Mouse (Mus musculus): ENCODE results near the gene Mindy3. TPM values are rescaled to one million over a fixed set of nuclear protein-coding genes. Genes with fewer than 3 reads are reported as not detected.
A peak's percentile ranks its signal among the peaks of the same experiment; 100 is the strongest.

The Mindy3 gene
- polyA plus RNA-seq, 1 experiment from 2014 or later = 56.7 TPM

DNA sequence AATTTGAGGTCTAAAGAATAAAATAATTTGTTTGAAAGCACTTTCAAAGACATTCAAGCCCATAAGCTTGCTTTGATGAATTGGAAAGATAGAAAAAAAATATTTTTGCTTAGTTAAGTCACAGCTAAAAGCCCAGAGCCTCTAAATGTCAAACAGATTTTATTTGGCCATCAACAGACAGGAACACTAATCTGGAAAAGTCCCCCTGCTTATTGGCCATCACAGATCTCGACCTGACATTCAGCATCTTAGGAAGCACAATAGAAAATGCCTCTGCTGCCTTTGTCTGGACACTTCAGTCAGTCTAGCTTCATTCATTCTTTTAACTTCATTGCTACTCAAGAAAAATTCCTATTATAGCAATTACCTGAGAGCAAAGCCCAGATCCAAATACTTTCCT, 58.0 kb downstream of the Mindy3 start:
- Histone ChIP-seq H3K4me2 (ENCODE audit: low read length) (no peak overlapping the region), H3K4me1 (ENCODE audit: control insufficient read depth, insufficient read depth, low read length) (no peaks in the 10 kb centered on the region), H3K27me3 (ENCODE audit: control insufficient read depth, insufficient read depth, low read length) (no peaks in the 10 kb centered on the region), H3K27ac (replicated peaks; ENCODE audit: low read depth, low read length) (no peak overlapping the region), H3K9me3 (ENCODE audit: control insufficient read depth, low read length) (no peaks in the 10 kb centered on the region), H3K4me3 (replicated peaks; ENCODE audit: low read depth, low read length) (no peak overlapping the region), H3K36me3 (ENCODE audit: control insufficient read depth, insufficient read depth, low read length) (peaks cover 29% of the 10 kb centered on the region), H3K9ac (replicated peaks; ENCODE audit: low read length) (no peak overlapping the region)
- DNase-seq = no peak
- ATAC-seq (ENCODE audit: low FRiP score, low TSS enrichment) = no peak
- WGBS = 51% methylated on average over 1 of the region's 1 CpGs

DNA sequence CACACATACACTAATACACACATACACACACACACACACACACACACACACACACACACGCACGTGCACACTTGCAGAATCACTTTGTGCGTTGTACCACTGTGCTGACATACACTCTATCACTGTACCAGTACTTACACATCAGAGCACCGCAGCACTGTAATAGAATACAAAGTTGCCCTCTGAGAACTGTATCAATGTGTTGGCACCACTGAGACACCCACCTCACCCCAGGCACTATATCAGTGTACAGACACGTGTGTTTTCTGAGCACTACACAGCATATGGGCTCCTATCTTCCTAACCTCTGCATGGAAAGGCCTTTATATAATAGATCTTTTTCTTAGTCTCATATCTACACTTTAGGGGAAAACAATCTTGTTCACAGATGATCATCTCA, 64.4 kb downstream of the Mindy3 start:
- no peak overlapping the region for H3K4me3 ChIP-seq (replicated peaks; ENCODE audit: low read depth, low read length)
- H3K9ac ChIP-seq (replicated peaks; ENCODE audit: low read length) = no peak overlapping the region
- peaks cover 47% of the 10 kb centered on the region for H3K36me3 ChIP-seq (ENCODE audit: control insufficient read depth, insufficient read depth, low read length)
- H3K27ac ChIP-seq (replicated peaks; ENCODE audit: low read depth, low read length) = no peak overlapping the region
- DNase-seq (no peak), ATAC-seq (ENCODE audit: low FRiP score, low TSS enrichment) (no peak)
- no peak overlapping the region for H3K4me2 ChIP-seq (ENCODE audit: low read length)
- H3K27me3 ChIP-seq (ENCODE audit: control insufficient read depth, insufficient read depth, low read length) = no peaks in the 10 kb centered on the region
- 94% methylated on average over 5 of the region's 5 CpGs for WGBS
- no peaks in the 10 kb centered on the region for H3K4me1 ChIP-seq (ENCODE audit: control insufficient read depth, insufficient read depth, low read length)
- no peaks in the 10 kb centered on the region for H3K9me3 ChIP-seq (ENCODE audit: control insufficient read depth, low read length)

DNA sequence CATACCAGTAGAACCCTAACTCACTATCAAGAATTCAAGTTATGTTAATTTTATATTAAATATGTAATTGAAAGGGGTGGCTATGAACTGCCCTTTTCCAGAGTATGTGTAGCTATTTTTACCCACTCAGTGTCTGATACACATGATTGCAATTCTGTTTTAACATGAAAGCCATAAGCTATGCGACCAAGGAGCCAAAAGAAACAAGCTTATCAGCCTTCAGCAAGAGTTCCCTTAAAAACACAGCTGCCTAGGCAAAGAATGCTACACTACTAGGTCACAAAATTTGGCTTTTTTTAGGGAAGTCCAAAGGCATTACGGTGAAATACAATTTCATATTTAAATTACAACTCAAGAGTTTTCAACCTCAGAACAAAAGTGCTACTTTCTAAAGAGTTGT, 70.4 kb downstream of the Mindy3 start:
- ATAC-seq (ENCODE audit: low FRiP score, low TSS enrichment) (no peak), DNase-seq (no peak)
- no peak overlapping the region for H3K9ac ChIP-seq (replicated peaks; ENCODE audit: low read length)
- H3K36me3 ChIP-seq (ENCODE audit: control insufficient read depth, insufficient read depth, low read length) = peaks cover 22% of the 10 kb centered on the region
- H3K27ac ChIP-seq (replicated peaks; ENCODE audit: low read depth, low read length) = no peak overlapping the region
- H3K4me1 ChIP-seq (ENCODE audit: control insufficient read depth, insufficient read depth, low read length) = no peaks in the 10 kb centered on the region
- H3K4me3 ChIP-seq (replicated peaks; ENCODE audit: low read depth, low read length) = no peak overlapping the region
- no peaks in the 10 kb centered on the region for H3K9me3 ChIP-seq (ENCODE audit: control insufficient read depth, low read length)
- no peak overlapping the region for H3K4me2 ChIP-seq (ENCODE audit: low read length)
- 90% methylated on average over 2 of the region's 2 CpGs for WGBS
- H3K27me3 ChIP-seq (ENCODE audit: control insufficient read depth, insufficient read depth, low read length) = no peaks in the 10 kb centered on the region

DNA sequence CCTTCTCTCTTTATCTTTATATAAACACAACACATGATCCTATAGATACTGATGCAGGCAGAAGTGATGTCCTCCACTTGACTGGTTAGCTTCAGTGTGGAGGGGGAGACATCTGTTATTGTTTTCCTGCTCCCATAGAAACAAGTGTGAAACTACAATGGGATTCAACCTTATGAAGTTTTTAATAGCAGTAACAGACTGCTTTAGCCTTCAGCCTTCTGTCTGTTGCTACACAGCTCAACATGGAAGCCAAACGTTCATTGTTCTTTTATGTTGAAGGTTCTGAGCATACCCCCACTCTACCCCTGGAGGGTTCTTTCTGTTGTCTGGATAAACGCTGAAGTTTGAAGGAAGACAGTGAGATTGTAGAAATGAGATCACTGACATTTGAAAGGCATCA, 87.3 kb downstream of the Mindy3 start:
- Histone ChIP-seq H3K36me3 (ENCODE audit: control insufficient read depth, insufficient read depth, low read length) (no peaks in the 10 kb centered on the region), H3K27ac (replicated peaks; ENCODE audit: low read depth, low read length) (no peak overlapping the region), H3K9me3 (ENCODE audit: control insufficient read depth, low read length) (no peaks in the 10 kb centered on the region), H3K9ac (replicated peaks; ENCODE audit: low read length) (no peak overlapping the region), H3K4me3 (replicated peaks; ENCODE audit: low read depth, low read length) (no peak overlapping the region), H3K27me3 (ENCODE audit: control insufficient read depth, insufficient read depth, low read length) (no peaks in the 10 kb centered on the region), H3K4me2 (ENCODE audit: low read length) (no peak overlapping the region), H3K4me1 (ENCODE audit: control insufficient read depth, insufficient read depth, low read length) (peaks cover 15% of the 10 kb centered on the region)
- WGBS = 65% methylated on average over 2 of the region's 2 CpGs
- DNase-seq = no peak
- no peak for ATAC-seq (ENCODE audit: low FRiP score, low TSS enrichment)

DNA sequence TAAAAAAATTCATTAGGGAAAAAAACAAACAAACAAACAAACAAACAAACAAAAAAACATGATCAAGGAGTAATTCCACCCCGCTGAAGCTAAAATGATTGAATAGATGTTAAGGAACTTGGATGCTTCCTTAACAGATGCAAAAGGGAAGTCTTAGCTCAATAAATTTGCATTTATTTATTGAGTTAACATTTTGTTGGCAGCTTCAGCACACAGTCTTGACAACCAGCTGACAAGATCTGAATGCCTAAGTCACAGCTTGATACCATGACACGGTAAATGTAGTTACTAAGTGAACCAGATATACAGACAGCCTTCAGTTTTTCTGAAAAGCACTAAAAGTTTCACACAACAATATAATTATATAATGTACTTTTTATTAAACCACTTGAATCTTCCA, 89.7 kb downstream of the Mindy3 start:
- ATAC-seq (ENCODE audit: low FRiP score, low TSS enrichment) (no peak), DNase-seq (no peak)
- no peak overlapping the region for H3K9ac ChIP-seq (replicated peaks; ENCODE audit: low read length)
- no peak overlapping the region for H3K4me2 ChIP-seq (ENCODE audit: low read length)
- H3K27ac ChIP-seq (replicated peaks; ENCODE audit: low read depth, low read length) = no peak overlapping the region
- H3K4me1 ChIP-seq (ENCODE audit: control insufficient read depth, insufficient read depth, low read length) = peaks cover 15% of the 10 kb centered on the region
- H3K4me3 ChIP-seq (replicated peaks; ENCODE audit: low read depth, low read length) = no peak overlapping the region
- 40% methylated on average over 2 of the region's 2 CpGs for WGBS
- no peaks in the 10 kb centered on the region for H3K36me3 ChIP-seq (ENCODE audit: control insufficient read depth, insufficient read depth, low read length)
- H3K9me3 ChIP-seq (ENCODE audit: control insufficient read depth, low read length) = no peaks in the 10 kb centered on the region
- H3K27me3 ChIP-seq (ENCODE audit: control insufficient read depth, insufficient read depth, low read length) = no peaks in the 10 kb centered on the region

DNA sequence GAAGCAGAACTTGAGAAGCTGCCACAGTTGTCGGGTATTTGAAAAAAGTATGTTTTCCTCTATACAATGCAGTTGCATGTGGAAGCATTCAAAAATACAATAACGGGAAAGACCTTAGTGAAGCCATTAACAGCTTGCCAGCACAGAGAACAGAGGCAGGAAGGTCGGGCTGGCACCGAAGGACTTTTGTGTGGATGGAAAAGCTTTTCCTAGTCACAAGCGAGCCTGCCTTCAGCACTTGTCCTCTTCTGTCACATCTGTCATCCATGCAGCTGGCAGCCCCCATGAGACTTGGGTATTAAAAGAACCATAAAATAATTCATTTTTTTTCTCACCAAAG, 90.2 kb downstream of the Mindy3 start:
- no peak for ATAC-seq (ENCODE audit: low FRiP score, low TSS enrichment)
- H3K36me3 ChIP-seq (ENCODE audit: control insufficient read depth, insufficient read depth, low read length) = no peaks in the 10 kb centered on the region
- no peak overlapping the region for H3K9ac ChIP-seq (replicated peaks; ENCODE audit: low read length)
- peak; percentile 26 for DNase-seq
- no peaks in the 10 kb centered on the region for H3K9me3 ChIP-seq (ENCODE audit: control insufficient read depth, low read length)
- no peak overlapping the region for H3K27ac ChIP-seq (replicated peaks; ENCODE audit: low read depth, low read length)
- peaks cover 15% of the 10 kb centered on the region for H3K4me1 ChIP-seq (ENCODE audit: control insufficient read depth, insufficient read depth, low read length)
- H3K4me3 ChIP-seq (replicated peaks; ENCODE audit: low read depth, low read length) = no peak overlapping the region
- no peaks in the 10 kb centered on the region for H3K27me3 ChIP-seq (ENCODE audit: control insufficient read depth, insufficient read depth, low read length)
- H3K4me2 ChIP-seq (ENCODE audit: low read length) = peak overlapping the region; percentile 49
- 28% methylated on average over 5 of the region's 5 CpGs for WGBS

DNA sequence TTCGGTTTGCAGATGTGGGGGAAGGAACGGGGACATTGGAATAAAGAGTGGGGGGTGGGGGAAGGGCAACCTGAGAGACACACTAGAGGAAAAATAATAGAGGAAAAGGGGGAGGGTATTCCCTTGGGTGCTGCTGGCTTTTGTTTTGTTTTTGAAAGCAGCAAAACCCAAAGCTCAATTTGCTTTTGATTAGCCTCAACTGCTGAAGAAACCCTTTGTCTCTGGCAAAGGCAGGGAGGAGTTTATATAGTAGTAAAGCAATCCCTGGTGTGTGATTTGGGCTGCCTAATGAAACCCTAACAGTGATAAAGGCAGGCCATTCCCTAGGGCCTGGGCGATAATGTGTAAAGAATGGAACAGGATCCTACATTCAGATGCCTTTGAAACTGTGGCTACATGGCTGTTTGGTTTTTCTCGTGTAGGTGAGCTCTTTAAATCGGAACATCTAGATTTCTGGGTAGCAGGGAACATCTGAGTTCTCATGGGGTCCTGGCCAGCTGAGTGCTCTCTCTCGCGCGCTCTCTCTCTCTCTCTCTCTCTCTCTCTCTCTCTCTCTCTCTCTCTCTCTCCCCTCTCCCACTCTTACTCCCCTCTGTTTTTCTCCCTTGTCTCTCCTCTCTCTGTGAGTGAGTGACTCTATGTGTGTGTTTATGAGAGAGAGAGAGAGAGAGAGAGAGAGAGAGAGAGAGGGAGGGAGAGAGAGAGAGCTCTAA, 90.8 kb downstream of the Mindy3 start:
- no peaks in the 10 kb centered on the region for H3K9me3 ChIP-seq (ENCODE audit: control insufficient read depth, low read length)
- ATAC-seq (ENCODE audit: low FRiP score, low TSS enrichment) = no peak
- H3K4me3 ChIP-seq (replicated peaks; ENCODE audit: low read depth, low read length) = no peak overlapping the region
- H3K9ac ChIP-seq (replicated peaks; ENCODE audit: low read length) = no peak overlapping the region
- peak overlapping the region; percentile 49 for H3K4me2 ChIP-seq (ENCODE audit: low read length)
- H3K27ac ChIP-seq (replicated peaks; ENCODE audit: low read depth, low read length) = 0 out of 2 replicates have a peak overlapping the region, but pooled peaks have one; percentile 8
- WGBS = 16% methylated on average over 8 of the region's 8 CpGs
- peaks cover 15% of the 10 kb centered on the region for H3K4me1 ChIP-seq (ENCODE audit: control insufficient read depth, insufficient read depth, low read length)
- no peaks in the 10 kb centered on the region for H3K27me3 ChIP-seq (ENCODE audit: control insufficient read depth, insufficient read depth, low read length)
- H3K36me3 ChIP-seq (ENCODE audit: control insufficient read depth, insufficient read depth, low read length) = no peaks in the 10 kb centered on the region
- DNase-seq = peak; percentile 58

DNA sequence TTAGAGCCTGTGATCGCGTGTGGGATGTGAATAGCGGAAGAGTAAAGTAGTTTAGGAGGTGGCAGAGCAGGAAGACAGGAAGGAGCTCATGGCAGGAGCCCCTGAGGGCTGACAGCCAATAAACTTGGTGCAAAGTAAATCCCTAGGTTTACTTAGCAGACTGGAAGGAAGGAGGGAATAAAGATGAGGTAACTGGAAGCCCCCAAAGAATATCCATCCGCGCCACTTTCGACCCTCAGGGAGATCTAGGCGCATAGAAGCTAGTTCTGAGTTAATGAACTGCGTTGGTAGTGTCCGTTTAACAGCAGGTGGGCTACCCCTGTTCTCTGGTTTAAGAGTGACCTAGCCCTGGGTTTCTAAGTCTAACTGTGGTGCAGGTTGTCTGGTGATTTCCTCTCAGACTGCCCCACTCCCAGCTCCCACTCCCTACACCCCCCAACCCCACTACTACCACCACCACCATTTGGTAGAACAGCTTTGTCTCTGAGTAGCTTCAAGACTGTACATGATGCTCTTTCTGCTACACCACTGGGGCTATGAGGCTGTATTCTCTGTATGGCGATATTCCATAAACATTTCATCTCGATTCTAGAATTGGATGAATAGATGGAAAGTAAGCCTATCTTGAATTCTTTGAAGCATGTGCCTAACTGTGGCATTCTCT, 91.4 kb downstream of the Mindy3 start:
- DNase-seq (peak; percentile 26), ATAC-seq (ENCODE audit: low FRiP score, low TSS enrichment) (peak; percentile 26; the same call in 1 of the 2 replicates)
- no peaks in the 10 kb centered on the region for H3K9me3 ChIP-seq (ENCODE audit: control insufficient read depth, low read length)
- WGBS = 35% methylated on average over 11 of the region's 11 CpGs
- H3K27ac ChIP-seq (replicated peaks; ENCODE audit: low read depth, low read length) = no peak overlapping the region
- H3K27me3 ChIP-seq (ENCODE audit: control insufficient read depth, insufficient read depth, low read length) = no peaks in the 10 kb centered on the region
- peak overlapping the region; percentile 49 for H3K4me2 ChIP-seq (ENCODE audit: low read length)
- H3K36me3 ChIP-seq (ENCODE audit: control insufficient read depth, insufficient read depth, low read length) = no peaks in the 10 kb centered on the region
- H3K4me1 ChIP-seq (ENCODE audit: control insufficient read depth, insufficient read depth, low read length) = peaks cover 15% of the 10 kb centered on the region
- H3K4me3 ChIP-seq (replicated peaks; ENCODE audit: low read depth, low read length) = 0 out of 2 replicates have a peak overlapping the region, but pooled peaks have one; percentile 1
- H3K9ac ChIP-seq (replicated peaks; ENCODE audit: low read length) = no peak overlapping the region

DNA sequence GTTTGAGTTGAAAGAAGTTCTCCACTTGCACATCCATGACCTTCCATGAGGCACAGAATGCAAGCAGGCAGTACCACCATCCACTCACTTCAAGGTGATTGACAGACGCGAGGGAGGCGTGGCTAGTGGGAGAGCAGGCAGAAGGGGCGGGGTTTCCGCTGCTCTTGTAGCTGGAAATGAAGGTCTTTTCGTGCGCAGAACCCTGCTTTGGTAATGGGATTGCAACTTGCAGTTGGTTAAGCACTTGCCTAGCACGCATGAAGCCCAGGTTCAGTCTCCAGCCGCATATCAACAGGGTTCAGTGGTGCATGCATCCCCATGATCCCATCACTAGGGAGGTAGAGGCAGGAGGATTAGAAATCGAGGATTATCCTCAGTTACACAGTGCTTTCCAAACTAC, 92.1 kb downstream of the Mindy3 start:
- WGBS = 13% methylated on average over 10 of the region's 10 CpGs

More for the DNA sequence above, 92.1 kb downstream of the Mindy3 start:
- Histone ChIP-seq H3K9me3 (ENCODE audit: control insufficient read depth, low read length) (no peaks in the 10 kb centered on the region), H3K27ac (replicated peaks; ENCODE audit: low read depth, low read length) (no peak overlapping the region), H3K4me1 (ENCODE audit: control insufficient read depth, insufficient read depth, low read length) (peaks cover 15% of the 10 kb centered on the region), H3K27me3 (ENCODE audit: control insufficient read depth, insufficient read depth, low read length) (no peaks in the 10 kb centered on the region), H3K36me3 (ENCODE audit: control insufficient read depth, insufficient read depth, low read length) (no peaks in the 10 kb centered on the region), H3K9ac (replicated peaks; ENCODE audit: low read length) (no peak overlapping the region), H3K4me3 (replicated peaks; ENCODE audit: low read depth, low read length) (0 out of 2 replicates have a peak overlapping the region, but pooled peaks have one; percentile 1), H3K4me2 (ENCODE audit: low read length) (peak overlapping the region; percentile 49)
- peak; percentile 59; the same call in 1 of the 2 replicates for ATAC-seq (ENCODE audit: low FRiP score, low TSS enrichment)
- DNase-seq = peak; percentile 75
